Mouse (Mus musculus) R1 (cell line): ENCODE data around the gene Tmem108.

ENCODE experiments used
- DNase-seq: peaks from one replicate; pipeline ENCODE4 v3.0.0-alpha.2; 2018; ENCODE audit warnings: low read depth, low spot score

The Tmem108 gene

DNA sequence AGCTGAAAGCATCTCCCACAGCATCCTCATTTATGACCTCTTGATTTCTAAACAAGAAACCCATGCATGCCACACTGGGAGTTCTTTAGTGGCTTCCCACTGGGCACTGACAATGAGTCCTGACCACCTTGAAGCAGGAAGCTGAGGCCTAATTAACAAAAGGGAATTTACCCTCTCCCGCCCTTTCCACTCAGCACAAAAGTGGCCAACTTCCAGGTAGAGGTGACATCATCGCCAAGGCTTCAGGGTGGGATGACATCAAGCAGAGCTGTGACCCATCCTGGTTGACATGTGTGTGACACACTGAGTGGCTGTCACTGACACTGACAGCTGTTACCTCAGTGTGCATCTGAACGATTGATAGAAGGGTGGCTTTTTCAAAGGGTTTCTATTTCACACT is 124.8 kb downstream of the Tmem108 start:
- DNase-seq, result no peak

DNA sequence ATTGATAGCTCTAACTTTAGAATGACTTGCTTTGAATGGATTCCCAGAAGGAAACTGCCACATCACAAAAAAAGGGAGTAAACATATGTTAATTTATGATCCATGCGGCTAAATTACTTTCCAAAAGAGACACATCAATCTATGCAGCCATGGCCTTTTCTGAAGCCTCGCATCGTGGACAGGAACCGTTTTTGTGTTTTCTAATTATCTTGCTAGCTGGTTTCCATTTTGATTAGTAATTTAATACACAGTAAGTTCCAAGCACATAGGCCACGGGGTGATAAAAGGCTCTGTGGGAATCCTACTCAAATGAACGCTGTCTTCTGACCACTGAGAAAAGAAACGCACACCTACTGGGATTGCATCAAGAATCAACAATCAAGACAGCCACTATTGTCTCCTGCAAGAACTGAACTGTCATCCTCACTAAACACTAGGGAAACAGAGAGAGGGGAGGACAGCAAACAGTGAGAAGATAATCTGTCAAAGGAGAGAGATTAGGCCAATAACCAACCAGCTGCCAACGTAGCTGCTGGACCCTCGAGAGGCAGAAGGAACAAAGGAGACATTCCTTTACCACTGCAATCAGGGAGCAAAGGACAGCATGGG is 132.7 kb downstream of the Tmem108 start:
- no peak for DNase-seq

DNA sequence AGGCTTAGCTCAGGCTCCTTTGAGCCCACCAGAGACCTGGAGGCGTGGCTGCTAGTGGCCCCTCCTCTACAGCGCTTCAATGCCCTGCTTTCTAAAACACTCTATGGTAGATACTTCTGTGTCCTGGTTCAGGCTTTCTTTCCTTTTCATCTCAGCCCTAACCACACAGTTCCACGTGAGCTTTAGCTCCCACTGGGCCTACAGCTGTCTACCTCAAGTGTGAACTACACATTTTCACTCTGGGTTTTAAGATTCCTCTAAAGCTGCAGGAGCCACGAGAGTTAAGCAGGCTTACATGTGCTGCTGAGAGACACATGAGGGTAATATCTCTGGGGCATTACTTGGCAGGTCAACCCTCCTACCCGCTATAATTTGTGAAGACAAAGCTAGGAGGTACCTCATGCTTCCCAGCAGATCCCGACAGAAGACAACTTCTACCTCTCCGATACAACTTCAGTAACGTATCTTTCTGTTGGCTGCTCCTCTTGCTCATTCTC is 134.2 kb downstream of the Tmem108 start:
- no peak for DNase-seq

DNA sequence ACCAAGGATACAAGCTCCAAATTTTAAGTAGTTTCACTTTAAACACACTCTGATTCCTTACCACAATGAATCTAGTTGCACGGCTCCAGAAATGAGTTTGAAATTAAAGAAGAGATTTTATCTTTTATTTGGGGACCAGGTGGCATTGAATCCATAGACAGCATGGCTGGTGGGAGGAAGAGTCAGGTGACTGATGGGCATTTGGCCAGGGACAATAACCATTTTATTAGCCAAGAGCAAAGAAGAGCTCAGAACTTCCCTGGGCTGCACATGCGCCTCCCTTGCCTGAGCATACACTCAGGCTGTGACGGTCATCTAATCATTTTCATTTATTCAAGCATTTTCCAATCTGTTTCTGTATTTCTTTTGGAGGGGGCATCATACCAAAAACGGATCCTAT is 135.5 kb downstream of the Tmem108 start:
- DNase-seq, result no peak

DNA sequence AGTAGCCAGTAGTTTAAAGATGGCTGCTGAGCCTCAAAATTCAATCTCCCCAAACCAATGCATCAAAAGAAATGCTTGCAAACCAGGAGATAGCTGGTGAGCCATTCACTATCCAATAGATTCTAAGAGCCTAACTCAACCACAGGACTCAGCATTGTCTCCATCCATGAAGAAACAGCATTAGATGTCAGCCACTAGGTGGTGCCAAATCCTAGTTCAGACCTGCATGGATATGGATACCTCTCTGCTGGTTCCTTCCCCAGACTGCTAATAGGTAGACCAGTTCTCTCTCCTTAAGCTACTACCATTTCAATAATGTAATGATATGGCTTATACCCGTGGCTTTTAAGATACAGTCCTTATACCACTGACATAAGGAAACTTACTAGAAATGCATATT is 137.0 kb downstream of the Tmem108 start:
- DNase-seq, result peak; percentile 84

DNA sequence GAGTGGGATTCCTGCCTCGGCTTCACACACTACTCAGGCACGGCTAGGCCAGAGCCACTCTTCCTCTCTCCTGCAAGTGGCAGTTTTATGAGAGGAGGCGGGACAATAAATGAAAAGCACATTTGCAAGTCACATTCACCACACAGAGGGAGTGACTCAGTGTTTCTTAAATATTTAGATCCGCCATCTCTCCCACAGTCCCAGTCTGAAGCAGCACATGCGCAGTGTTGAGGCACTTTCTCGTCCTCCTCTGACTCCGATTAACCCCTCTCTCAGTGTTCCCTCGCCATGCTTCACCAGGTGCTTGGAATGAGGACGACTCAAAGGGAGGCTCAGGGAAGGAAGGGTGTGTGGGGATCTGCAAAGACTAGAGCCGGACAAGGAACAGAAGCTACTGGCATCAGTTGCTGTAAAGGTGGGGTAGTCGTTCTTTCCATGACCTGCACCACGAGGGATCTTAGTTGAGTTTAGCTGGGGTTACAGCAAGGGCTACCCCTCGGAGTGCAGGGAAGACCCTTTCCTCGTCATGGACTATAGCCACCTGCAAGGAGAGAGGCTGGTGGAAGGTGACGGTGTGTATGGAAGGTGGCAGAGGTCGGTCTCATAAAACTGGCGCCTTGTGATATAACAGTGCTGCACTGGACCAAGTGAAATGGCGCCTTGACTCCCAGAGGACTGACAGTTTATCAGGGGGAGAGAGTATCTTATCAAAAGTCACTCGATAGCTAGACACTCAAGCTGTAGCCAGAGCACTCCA is 137.9 kb downstream of the Tmem108 start:
- DNase-seq, result no peak

DNA sequence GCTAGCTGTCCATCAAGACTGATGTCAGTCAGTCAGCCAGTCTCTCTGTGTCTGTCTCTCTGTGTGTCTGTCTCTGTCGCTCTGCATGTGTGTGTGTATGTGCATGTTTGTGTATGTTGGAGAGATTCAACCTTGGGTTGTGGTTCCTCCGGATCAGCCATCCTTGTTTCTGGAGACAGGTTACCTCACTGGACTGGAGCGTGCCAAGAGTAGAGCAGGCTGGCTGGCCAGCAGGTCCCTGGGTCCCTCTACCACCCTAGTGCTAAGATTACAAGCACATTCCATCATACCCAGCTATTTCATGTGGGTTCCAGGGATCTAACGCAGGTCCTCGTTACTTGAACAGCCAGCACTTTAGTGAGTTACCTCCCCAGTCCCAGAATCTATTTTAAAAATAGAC is 138.6 kb downstream of the Tmem108 start:
- DNase-seq, result no peak

DNA sequence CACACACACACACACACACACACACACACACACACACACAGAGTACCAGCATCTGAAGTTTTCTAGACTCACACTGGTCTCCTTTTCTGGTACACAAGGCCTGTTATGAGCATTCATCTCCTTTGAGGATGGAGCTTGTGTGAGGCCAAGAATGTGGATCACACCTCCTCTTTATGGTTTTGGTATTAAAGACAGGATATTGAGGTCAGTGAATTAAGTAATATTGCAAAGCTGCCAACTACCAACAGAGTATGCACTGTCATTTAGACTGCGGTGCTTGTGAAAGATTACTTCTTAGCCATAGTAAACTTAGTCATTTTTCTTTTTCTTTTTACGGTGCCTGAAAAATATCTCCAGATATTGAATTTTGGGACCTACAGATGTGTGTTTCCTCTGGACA is 139.8 kb downstream of the Tmem108 start:
- DNase-seq, result no peak

DNA sequence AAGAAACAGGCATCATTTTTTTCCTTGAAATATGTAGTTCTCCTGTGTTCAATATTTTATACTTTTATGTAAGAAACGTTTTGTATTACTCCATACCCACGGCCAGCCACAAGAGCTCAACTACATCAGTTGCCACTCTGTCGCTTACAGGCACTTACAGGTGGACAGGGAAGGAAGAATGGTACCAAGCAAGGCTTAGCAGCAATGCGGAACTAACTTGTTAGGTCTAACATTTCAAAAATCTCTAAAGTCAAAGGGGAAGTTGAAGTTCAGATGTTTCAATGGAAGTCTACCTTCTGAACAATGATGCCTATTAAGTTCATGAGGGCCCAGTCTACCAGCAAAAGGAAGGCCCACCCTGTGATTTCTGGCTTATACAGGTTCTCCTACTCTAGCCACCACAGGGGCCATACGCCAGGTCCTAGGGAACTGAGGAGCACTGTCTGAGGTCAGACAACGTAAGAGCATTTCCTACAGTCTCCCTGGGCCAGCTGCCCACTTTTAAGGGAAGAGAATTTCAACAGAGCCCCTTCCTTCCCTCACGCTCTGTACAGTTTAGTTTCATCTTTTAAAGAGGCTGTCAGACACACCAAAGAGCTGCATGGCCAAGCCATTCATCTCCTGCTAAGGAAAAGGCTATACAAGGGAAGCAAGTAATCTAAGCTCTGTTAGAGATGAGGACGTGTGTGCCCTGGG is 141.0 kb downstream of the Tmem108 start:
- DNase-seq, result no peak

DNA sequence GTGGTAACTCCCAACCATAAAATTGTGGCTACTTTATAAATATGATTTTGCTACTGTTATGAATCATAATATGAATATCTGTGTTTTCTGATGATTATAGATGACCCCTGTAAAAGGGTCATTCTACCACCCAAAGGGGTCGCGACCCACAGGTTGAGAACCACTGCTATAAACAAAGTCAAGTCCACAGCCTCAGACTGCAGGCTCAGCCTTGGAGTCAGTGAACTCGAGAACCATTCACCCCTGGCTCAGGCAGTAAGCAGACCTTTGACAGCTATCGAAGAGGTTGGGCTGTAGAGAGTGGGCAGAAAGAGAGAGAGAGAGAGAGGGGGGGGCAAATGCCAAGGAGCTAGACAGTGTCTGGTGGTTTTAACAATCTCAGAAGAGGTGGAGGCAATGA is 147.4 kb downstream of the Tmem108 start:
- DNase-seq, result no peak

DNA sequence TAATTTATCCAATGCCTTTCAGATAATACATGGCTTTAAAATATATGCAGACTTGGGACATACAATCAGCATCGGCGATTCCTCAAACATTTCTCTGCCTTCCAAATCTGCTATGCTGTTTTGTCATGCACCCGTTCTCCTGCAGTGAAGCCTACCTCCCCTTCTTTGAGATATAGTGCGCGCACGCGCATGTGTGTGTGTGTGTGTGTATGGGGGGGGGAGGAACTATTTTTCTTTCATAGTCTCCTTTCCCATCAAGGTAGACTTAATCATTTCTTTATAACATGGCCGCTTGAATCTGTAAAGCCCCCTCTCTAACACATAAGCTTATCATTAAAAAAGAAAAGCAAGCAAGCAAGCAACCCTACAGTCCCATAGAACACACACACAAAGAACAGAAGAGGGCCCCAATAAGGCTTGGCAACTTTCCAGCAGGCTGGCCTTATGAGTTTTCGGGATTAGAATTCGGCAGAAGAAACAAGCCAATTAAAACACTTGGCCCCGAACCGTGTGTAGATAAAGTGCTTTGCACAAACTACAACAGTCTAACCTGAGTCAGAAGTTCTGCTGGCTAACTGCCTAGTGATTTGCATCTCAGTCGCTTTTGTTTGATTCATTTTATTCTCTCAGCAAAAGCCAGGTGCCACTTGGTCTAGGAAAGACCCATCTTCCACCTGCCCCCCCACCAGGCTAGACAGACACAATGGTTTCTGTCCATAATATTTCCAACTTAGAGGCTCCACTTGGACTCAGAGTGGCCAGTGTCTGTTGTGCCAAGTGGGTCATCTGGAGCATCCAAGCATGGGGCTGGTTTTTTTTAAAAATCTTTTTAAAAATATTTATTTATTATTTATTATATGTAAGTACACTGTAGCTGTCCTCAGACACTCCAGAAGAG is 153.2 kb downstream of the Tmem108 start:
- no peak for DNase-seq

DNA sequence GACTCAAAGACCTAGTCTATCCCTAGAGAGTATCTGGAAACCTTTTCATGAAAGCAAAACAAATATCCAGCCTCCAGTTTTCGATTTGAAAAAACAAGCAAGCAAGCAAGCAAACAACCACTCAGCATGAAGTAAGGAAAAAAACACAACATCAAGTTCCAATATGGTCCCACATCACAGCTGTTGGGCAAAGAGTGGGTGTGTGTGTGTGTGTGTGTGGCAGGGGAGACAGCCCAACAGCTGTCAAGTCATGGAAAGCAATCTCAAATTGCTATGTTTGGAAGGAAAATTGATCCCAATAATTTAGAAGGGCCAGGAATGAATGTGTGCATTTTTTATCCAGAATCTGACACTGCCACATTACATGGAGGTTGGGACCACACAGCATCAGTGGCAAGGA is 155.6 kb downstream of the Tmem108 start:
- no peak for DNase-seq

DNA sequence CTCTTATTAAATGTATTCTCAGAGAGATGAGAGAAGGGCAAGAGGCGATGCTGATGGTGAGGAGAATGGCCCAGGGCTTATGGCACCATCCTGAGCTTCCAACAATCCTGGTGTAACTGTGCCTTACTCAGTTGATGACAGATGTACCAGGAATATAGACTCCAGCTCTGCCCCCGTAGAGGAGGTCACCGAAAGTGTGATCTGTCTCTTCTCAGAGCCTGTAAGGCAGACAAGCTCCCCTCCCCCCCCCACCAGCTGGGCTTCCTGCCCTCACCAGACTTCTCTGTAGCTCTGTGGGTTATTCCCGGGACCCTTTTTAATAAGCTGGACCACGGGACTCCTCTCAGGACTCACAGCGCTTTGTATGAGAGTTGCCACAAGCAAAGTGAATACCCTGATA is 157.8 kb downstream of the Tmem108 start:
- no peak for DNase-seq

DNA sequence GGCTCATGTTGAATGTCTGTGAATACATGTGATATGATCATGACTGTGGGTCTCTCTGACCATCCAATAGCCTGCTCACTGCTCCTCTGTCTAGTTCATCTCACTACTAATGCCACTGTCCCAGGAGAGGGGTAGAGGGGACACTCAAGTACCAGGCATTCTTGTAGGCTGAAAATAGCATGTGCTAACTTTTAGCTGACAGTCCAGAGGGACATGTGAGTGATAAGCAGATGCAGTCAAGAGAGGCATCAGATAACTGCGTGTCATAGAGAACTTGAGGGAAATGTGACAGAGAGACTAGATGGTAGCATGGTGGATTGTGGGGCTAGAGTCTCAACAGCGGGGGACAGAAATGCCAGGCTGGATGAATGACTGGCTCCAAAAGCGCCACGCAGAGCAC is 159.8 kb downstream of the Tmem108 start:
- no peak for DNase-seq

DNA sequence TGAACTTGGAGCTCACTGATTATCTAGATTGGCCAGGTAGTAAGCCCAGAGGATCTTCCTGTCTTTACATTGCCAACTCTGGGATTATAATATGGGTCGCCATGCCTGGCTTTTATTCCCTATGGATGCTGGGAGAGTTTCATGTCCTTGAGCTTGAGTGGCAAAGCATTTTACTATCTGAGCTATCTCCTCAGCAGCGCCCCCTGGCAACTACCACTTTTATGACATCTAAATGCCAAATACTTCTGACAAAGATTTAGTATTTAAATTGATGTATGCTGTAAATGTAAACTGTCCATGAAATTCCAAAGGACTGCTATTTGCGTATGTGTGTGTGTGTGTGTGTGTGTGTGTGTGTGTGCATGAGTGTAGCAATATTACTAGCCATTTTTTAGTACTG is 160.8 kb downstream of the Tmem108 start:
- peak; percentile 43 for DNase-seq

DNA sequence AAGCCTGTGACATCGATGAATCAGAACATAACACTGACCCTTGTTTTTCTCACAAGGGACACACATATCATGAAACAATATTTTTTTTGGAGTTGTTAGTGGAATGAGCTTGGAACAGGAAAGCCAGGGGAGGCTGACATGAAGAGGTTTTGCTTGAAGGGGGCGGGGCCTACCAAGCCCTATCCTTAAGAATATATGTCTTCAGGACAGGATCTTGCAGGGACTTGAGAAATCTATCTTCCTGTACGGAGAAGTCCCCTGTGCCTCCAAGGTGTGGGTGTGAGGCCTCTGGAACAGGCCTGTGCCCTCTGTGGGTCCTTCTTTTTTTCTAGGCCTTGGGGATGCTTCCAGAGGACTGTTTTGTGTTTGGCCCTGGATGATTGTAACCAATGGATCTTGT is 161.7 kb downstream of the Tmem108 start:
- no peak for DNase-seq

DNA sequence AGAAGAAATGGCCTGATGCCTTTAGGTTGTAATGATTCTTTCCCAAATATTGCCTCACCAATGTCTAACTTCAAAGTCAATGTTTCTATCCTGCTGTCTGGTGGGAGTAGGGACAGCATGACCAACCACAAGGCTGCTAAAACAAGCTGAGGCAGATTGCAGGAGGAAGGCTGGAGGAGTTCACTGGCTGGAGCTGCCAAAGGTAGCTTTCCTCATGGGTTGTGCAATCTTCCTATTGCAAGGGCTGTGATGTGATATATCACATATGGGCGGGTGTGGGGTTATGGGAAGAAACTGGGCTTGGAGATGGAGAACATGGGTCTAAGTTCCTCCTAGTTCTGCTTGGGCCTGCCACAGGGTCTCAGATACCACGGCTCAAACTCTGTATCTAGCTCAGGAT is 163.8 kb downstream of the Tmem108 start:
- no peak for DNase-seq

DNA sequence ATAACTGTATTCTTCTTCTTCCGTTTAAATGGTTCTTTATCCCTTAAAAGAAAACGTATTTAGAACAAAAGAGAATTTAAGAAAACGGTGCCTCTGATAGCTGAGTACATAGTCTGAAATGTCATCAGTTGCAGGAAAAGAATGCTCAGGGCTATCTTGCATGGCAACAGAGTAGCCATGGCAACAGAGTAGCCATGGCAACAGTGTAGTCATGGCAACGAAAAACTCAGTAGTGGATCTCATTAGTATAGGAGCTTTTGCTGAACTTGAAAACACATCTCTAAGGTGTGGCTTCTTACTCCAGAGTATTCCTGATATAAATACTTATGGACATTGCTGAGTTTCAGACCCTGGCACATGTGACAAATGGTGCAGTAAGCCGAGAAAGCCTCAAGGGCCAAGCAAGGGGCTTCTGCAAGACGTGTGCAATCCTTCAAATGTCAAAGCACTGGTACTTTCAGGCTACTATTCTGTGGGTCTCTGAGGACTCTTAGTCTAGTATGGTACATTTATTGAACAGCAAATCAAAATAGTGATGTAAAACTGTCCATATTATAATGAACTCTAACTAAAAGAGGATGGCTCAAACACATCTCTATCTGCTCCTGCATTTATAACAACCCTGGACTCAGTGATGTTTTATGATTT is 166.3 kb downstream of the Tmem108 start:
- DNase-seq, result peak; percentile 59

DNA sequence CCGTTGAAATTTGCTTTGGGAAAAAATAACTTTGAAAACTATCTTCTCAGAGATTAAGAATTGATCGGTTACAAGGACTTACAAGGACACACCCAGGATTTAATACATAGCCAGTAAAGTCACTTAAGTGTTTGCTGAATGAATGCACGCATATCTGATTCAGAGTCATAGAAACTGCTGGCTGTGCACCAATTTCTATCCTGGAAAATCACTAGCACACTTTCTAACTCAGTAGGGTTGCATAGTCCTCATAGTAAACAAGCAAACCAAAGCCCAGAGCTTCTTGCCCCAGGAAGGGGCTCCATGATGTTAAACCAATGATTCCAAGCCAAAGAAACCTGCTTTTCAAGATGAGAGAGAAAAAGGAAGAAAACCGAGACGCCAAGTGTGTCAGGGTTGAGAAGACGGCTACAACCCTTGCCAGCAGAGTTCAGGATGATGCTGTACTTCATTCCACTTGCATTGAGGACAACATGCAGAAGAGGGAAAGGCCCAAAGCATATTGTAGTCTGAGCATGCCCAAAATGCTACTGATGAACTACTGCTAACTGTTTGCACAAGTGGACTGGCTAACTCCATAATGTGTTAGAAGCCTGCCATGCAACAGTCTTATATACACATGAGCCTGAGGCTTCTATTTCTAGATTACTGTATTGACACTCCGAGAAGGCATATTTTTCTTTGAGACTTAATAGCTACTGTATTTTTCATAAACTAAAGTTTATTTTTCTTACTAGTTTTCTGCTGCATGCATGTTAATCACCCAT is 167.0 kb downstream of the Tmem108 start:
- no peak for DNase-seq

DNA sequence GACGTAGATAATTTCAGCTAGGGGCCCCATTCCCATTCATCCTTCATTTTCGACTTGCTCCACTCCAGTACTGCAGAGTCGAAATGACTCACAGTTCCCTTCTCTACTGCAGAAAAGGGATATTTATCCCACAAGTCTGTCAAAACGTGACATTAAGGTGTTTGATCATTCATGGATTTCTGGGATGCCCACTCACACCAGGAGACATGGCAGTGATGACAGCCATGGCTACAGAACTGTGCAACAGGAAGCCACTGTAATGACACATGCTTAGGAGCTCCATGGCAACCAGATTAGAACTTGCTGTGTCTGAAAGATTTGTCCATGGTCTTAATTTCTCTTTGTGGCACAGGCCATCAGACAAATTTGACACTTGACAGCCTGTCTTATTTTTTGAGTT is 168.6 kb downstream of the Tmem108 start:
- DNase-seq, result no peak

DNA sequence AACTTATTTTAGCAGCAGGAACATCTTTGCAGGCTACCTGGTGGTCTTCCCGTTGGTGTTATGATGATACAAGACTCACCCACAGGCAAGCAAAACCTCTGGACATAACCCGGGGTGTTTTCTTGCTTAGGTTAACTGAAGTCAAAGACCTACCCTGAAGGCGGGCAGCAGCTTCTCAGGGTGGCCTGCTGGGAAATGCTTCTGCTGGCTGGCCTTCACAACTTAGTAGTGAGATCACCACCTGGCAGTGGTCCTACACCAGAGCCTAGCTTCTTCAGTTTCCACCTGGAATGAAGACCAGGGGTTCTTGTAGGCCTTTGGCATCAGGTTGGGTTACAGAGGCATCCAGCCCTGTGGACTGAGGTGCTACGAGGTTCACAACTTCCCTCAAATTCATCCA is 169.7 kb downstream of the Tmem108 start:
- no peak for DNase-seq
